Mouse (Mus musculus): ENCODE measurements around the gene Naip2. TPM values are rescaled to one million over a fixed set of nuclear protein-coding genes. Genes with fewer than 3 reads are reported as not detected.

The Naip2 gene
- total RNA-seq, 1 experiment from 2014 or later, result 11.8 TPM

GRCm38 (mm10) chr13:100124423-100125257, 77.3 kb downstream of the Naip2 start, which contains the start of gene Smn1:
TSS of gene Smn1 (plus strand) at chr13:100124852.
- ATAC-seq (replicated peaks in 1 of 2; ENCODE audit: insufficient read depth in 1 of 2, low FRiP score in 2 of 2, low TSS enrichment in 1 of 2, low read depth in 1 of 2, poor library complexity in 2 of 2, severe bottlenecking in 2 of 2), result peak; percentile 99 to 100

DNA sequence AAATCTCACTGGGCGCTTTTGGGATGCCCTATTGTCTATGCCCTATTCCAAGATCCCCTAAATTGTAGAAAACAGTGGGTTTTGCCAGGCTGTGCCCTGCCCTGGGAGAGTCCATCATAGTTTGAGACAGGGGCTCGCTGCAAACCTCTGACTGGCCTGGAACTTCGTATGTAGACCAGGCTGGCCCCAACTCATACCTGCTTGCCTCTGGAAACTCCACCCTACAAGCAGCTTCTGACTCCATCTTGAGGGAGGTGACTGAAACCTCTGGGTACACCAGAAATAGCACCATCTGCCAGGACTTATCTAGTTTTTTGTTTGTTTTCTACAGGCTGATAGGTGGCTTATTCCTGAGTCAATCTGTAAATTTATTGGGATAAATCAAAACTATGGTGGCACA, 77.9 kb downstream of the Naip2 start:
- no peak for ATAC-seq (replicated peaks in 1 of 2; ENCODE audit: insufficient read depth in 1 of 2, low FRiP score in 2 of 2, low TSS enrichment in 1 of 2, low read depth in 1 of 2, poor library complexity in 2 of 2, severe bottlenecking in 2 of 2)

DNA sequence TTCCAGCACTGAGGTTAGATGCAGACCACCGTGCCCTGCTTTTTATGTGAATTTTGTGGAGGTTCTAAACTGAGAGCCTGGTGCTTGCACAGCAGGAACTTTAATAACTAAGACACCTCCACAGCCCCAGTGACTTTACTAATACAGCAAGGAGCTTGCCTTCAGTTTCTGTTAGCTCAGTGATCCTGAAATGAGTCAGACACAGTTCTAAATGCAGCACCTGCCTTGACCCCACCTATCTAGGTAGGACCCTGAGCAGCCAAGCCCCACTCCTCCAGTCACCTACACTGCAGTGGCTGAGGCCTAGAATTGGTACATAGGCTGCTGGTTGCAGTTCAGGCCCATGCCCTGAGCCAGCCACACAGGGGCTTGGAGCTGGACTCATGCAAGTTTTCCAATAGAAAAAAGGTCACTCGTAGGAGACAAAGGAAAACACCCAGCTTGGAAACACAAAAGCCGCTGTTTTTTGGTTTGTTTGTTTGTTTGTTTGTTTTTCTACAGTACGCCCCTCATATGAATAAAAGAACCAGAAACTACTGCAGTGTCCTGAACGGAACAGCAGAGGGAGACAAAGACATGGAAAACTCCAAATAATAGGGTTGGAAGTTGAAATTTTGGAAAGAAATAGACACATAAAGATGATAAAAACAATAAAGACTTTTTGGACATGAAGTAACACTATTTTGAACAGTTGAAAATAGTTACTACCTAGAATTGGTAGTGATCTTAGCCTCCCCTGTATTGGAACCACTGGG, 89.5 kb downstream of the Naip2 start:
- no peak for ATAC-seq (replicated peaks in 1 of 2; ENCODE audit: insufficient read depth in 1 of 2, low FRiP score in 2 of 2, low TSS enrichment in 1 of 2, low read depth in 1 of 2, poor library complexity in 2 of 2, severe bottlenecking in 2 of 2)

DNA sequence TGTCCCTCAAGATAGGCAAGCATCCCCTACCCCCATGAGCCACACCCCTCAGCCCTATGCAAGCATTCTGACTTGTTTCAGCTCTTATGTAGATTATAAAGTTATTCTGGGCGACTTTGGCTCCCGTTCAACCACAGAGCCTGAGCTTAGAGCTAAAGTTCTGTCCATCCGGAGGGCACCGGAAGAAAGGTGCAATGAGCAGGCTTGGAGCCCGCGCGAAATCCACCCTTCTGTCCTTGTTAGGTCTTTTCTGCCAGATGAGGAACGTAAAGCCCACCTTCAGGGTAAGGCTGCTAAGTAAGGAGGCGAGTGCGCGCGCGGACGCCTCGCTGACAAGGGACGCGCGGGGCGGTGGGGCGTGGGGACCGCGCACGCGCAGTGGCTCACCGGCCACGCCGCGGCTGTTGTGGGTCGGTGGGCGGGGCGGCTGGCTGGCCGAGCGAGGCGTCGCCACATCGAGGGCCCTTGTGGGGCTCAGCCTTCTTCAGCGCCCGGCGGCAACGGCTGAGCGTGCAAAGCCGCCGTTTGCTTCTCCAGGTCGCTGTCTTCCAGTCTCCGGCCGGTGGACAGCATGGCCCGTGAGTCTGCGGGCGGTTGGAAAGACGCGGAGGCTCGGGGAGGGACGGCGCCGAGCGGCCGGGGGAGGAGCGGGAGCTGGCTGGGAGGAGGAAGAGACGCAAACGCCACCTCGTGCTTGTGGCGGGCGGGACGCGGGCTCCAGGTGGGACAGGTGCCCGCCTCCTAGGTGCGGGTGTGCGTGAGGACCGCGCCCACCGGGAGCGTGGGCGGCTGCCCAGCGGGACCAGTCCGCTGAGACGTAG, 94.0 kb downstream of the Naip2 start, which contains the start of gene Serf1:
Serf1 (plus strand) TSS at position 361 of the 821 bp plus-strand sequence.
- ATAC-seq (replicated peaks in 1 of 2; ENCODE audit: insufficient read depth in 1 of 2, low FRiP score in 2 of 2, low TSS enrichment in 1 of 2, low read depth in 1 of 2, poor library complexity in 2 of 2, severe bottlenecking in 2 of 2), result peak; percentile 24 to 53

GRCm38 (mm10) chr13:100103748-100104254, 98.1 kb downstream of the Naip2 start, which contains the start of gene Bdp1:
TSS of gene Bdp1 (minus strand) at chr13:100104070.
- peak; percentile 65 to 84 for ATAC-seq (replicated peaks in 1 of 2; ENCODE audit: insufficient read depth in 1 of 2, low FRiP score in 2 of 2, low TSS enrichment in 1 of 2, low read depth in 1 of 2, poor library complexity in 2 of 2, severe bottlenecking in 2 of 2)

DNA sequence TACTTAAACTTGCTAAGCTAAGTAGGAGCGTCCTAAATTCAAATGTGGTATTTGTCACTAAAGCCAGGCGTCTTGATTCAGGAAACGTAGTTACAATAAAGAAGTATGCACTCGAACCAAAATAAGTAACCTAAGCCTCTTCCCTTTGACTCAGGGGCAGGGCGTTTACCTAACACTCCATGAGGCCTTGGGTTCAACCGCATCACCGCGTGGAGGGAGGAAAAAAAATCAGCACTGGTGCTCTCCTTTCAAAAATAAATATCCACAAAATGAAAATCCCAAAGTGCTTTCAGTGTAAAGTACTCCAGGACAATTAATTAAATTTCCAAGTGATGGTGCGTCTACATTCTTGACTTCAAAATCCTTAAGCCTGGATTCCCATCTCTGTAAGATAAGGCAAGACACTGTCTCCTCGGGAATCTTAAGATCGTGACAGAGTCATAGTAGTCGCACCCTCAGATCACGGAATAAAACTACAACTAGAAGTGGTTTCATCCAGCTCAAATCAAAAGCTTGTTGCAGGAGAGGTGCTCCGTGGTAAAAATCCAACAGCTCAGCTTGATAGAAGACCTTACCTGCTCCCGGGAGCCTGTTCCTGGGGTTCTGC, 98.7 kb downstream of the Naip2 start:
- no peak for ATAC-seq (replicated peaks in 1 of 2; ENCODE audit: insufficient read depth in 1 of 2, low FRiP score in 2 of 2, low TSS enrichment in 1 of 2, low read depth in 1 of 2, poor library complexity in 2 of 2, severe bottlenecking in 2 of 2)

DNA sequence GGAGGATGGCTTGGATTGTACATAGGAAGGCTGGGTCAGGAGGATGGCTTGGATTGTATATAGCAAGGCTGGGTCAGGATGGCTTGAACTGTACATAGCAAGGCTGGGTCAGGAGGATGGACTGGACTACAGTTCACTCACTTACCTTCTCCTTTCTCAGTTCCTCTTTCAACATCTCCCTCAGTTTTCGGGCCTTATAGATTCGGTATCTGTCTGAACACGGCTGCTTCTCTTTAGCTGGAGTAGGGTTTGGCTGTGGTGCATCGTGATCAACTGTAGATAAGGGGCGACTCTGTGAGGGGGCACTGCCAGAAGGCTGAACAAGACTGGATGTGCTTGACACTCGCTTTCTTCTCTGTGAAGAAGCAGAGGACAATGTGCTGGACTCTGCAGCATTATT, 103.1 kb downstream of the Naip2 start:
- ATAC-seq (replicated peaks in 1 of 2; ENCODE audit: insufficient read depth in 1 of 2, low FRiP score in 2 of 2, low TSS enrichment in 1 of 2, low read depth in 1 of 2, poor library complexity in 2 of 2, severe bottlenecking in 2 of 2), result no peak

Other genes with a start within 250 kb of the Naip2 start
- 33.9 and 34.1 TPM in 2 replicates for gene Mccc2, start 186.5 kb downstream of the Naip2 start, total RNA-seq (2017)
- 60.0 and 61.8 TPM in 2 replicates for gene Bdp1, start 98.0 kb downstream of the Naip2 start, total RNA-seq (2017)
- 73.1 and 77.2 TPM in 2 replicates for gene Serf1, start 94.1 kb downstream of the Naip2 start, total RNA-seq (2017)
- gene Smn1, start 77.2 kb downstream of the Naip2 start, total RNA-seq (2017), result 39.0 and 54.3 TPM in 2 replicates
- 20.8 and 21.6 TPM in 2 replicates for gene Naip5, start 44.2 kb upstream of the Naip2 start, total RNA-seq (2017)
- gene Naip6, start 115.6 kb upstream of the Naip2 start, total RNA-seq (2017), result 2.6 and 5.3 TPM in 2 replicates

Measured in hematopoietic stem cell, adult 5-6 weeks (primary cell).